Mouse (Mus musculus): Measurements from ENCODE around the gene Mrps18c.

The Mrps18c gene

DNA sequence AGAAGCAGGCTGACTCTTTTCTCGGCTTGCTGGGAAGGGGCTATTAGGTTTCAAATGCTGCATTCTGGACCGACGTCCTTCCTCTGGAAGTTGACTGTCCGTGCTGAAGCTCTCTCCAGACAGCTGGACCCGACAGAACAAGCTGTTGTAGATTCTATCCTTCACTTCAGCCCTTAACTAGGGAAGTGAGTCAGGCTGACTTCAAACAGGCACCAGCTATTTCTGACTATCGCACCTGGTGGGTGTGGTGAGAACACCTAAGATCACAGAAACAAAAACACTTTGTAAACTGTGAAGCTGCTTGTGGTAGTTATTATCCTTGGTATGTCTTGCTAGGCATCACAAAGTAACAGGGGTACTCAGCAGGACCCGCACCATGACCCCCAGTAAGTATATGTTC is 28.1 kb downstream of the Mrps18c start:
- DNase-seq (ENCODE audit: low spot score): no peak

DNA sequence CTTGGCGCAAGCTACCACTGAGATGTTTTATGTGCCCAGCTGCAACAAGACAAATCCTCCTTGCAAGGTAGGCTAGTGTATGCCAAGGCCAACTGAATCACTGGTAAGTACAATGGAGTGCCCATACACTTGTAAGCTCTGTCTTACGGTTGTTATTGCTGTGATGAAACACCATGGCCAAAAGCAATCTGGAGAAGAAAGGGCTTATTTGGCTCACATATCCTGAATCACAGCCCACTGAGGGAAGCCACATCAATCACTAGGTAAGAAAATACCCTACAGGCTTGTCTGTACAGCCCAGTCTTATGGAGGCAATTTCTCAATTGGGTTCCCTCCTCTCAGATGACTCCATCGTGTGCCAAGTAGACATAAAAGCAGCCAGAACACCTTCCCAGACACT is 30.3 kb downstream of the Mrps18c start:
- DNase-seq (ENCODE audit: low spot score): no peak

DNA sequence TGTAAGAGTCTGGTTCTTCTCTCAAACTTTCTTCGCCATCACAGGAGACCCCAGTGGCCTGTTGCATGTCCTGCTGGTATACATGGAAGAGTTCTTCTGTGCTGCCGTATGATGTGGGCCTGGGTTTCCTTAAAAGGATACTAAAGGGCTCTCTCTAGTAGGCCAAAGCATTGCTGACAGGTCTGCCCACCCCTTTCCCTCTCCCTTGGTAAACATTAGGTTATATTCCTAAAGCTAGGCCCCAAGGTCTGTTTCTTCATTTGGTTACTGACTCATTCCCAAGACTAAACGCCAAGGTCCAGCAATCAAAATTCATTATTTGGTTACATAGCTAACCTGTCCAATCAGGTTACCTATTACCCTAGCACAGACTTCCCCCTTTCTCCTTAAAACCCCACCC is 34.3 kb downstream of the Mrps18c start:
- DNase-seq (ENCODE audit: low spot score): no peak

DNA sequence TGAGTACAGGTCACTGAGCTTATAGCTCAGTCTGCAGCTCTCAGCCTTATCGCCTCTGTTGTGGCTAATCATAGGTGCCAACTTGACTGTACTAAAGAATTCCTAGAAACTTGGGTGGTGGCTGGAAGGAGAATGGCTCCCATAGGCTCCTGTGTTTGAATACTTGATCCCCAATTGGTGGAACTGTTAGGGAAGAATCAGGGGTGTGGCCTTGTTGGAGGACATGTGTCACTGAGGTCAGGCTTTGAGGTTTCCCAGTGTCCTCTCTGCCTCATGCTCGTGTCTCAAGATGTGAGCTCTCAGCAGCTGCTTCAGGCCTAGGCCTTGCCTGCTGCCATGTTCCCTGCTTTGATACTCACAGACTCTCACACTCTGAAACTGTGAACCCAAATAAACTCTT is 35.4 kb downstream of the Mrps18c start:
- DNase-seq (ENCODE audit: low spot score): no peak

DNA sequence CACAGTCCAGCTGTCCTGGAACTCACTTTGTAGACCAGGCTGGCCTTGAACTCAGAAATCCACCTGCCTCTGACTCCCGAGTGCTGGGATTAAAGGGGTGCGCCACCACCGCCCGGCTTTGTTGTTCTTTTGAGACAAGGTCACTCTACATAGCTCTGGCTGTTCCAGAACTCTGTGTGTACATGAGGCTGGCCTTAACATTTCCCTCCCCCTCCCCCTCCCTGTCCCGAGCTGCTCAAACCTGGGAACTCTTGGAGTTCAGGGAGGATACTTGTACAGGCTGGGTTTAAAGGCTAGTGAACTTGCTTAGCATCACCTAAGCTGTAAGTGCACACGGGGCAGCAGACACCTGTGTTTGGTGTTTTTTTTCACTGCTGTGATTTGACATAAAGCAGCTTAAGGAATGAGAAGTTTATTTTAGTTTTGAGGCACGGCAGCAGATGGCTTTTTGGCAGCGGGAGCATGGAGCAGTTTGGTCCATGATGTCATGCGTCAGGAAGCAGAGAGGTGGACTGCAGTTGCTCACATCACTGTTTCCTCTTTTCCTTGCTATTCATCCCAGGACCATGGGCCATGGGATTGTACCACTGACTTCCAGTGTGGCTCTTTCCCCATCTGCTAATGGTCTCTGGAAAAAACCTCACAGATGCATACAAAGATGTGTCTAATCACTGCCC is 37.6 kb downstream of the Mrps18c start:
- DNase-seq (ENCODE audit: low spot score): no peak

DNA sequence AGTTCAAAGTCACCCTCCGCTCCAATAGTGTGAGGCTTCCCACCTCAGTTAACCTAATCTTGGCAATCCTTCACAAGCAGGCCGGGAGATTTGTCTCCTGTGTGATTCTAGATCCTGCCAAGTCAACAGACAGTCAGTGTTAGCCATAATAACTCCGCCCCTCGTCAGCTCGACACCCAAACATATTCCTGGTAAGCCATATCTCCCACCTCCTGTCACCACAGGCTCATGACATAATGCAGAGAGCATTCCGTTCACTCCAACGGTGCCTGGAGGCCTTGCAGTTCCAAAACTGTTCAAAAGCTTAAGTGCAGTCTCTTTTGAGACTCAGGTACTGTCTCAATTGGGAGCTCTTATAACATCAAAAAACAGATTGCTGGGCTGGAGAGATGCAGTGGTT is 39.5 kb downstream of the Mrps18c start:
- DNase-seq (ENCODE audit: low spot score): no peak

DNA sequence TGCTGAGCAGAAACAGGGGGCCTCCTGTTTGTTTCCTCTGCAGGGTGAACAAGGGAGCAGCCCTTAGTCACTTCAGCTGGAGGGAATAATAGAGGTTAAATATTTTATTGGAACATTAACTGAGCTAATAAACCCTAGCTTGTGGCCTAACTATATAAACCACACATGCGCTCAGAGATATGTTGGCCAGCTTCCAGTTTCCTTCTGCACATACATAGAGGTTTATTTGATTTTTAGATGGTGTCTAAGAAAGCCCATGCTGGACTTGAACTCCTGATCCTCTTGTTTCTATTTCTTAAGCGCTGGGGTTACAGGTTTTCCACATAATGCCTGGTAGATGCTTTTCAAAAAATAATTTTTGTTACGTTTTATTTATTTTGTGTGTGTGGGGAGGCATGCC is 46.1 kb downstream of the Mrps18c start:
- DNase-seq (ENCODE audit: low spot score): no peak

DNA sequence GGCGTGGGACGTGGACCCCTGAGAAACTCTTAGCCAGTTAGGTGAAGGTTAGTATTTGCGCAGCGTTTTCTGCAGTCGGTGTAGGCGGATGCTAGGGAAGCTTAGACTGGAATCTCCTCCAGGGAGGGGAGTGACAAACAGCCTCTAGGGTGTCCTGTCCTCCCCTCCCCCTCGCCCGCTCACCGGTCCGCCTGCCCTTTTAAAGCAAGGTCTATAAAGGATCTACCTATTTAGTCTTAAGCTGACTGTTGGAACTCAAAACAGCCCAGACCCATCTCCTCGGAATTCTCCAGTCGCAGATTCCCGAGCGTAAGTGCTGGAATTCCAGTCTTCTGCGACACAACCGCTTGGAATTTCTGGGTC is 47.0 kb downstream of the Mrps18c start, which contains the start of gene Gpat3:
Gene Gpat3, plus strand, starts transcription at position 229 of the 363 bp plus-strand sequence.
- no peak for DNase-seq (ENCODE audit: low spot score)

DNA sequence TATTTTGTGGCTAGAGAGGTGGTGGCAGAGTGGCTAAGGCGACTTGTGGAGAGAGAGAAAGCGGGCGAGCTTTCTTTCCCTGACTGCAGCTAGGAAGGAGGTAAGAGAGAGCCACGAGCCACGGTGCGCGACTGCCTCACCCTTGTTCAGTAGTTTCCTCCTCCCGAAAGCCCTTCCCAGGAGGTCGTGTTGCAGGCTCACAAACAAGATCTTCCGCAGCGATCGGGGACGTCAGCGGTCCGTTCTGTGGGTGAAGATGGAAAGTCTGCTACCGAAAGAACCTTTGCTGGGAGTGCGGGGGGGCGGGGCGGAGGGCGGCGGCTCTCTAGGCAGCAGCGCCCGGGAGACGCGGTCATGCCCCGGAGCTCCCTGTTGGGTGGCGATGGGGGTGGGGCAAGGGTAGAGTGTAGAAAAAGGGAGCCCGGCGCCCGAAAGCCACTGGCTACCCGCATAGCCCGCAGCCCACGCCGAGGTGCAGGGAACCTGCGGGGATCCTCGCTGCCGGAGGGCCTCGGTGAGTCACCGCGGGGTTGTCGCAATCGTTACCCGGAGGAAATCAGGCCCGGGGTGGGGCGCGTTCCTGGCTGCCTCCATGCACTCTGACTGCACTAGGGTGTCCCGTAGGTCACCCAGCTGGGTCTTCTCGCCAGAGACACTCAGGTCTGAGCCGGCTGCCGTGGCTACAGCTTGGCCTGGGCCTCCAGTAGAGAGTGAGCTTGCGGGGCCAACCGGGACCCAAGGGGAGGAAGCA is 47.6 kb downstream of the Mrps18c start:
- peak; percentile 83 for DNase-seq (ENCODE audit: low spot score)

DNA sequence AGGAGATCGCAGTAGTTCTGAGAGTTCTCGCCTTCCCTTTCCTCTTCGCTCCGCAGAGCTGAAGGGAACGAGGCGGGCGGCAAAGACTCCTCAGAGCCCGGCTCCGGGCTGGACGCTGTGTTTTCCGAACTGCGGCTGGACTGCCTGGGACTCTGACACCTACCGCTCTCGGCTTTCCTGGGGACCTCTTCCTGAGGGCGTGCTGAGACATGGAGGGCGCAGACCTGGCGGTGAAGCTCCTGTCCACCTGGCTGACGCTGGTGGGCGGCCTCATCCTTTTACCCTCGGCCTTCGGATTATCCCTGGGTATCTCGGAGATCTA is 48.1 kb downstream of the Mrps18c start:
- DNase-seq (ENCODE audit: low spot score): no peak

DNA sequence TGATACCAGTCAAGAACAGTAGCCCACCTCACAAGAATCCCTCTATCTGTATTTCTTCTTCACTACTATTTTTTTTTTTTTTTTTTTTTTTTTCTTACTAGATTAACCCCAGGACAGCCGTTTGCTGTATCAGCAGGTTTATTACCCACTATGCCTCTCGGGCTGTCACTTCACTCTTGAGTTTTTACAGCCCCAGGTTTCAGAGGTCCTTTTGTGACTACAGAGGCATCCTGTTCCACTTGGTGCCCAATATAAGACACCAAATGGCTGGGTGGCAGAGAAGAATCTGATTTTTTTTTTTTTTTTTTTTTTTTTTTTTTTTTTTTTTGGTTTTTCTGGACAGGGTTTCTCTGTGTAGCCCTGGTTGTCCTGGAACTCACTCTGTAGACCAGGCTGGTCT is 48.7 kb downstream of the Mrps18c start:
- no peak for DNase-seq (ENCODE audit: low spot score)

DNA sequence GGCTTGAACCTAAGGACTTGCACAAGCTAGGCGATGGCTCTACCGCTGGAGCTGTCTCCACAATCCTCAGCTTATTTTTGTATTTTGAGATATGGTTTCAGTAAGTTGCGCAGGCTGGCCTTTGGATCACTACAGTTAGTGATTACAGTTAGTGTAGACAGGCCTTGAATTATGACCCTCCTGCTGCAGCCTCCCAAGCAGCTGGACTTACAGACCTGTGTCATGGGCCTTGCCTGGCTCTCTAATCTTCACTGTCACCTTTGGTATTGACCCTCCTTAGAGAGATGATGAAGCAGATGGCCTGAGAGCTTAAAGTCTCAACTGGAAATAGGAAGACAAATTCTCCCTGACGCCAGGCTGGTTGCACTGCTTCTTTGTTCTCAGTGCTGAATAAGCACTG is 55.5 kb downstream of the Mrps18c start:
- DNase-seq (ENCODE audit: low spot score): no peak

All from adipocyte (in vitro differentiated cells).